Mouse (Mus musculus): ENCODE data around the gene Xab2. TPM values are rescaled to one million over a fixed set of nuclear protein-coding genes. Genes with fewer than 3 reads are reported as not detected.

The Xab2 gene
- polyA plus RNA-seq, 1 experiment = 35.4 TPM

DNA sequence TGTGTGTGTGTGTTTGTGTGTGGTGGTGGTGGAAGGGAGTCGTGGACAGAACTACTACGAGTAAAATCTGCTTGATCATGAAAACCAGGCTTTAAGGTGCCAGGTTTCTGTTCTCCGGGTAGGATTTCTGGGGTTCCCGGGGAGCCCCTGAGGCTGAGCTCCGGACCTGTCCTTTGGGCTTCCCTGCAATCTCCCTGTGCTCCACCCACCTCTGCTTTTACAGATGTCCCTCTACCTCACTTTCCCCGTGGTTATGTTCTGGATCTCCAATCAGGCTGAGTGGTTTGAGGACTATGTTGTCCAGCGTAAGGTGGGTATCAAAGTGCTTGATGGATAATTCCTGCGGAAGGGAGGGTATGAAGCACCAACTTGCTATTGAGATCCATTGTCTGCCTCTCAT, 1.0 kb upstream of the Xab2 start:
- Histone ChIP-seq H3K4me3 (replicated peaks) (peak overlapping the region; percentile 98), H3K4me1 (peaks cover 50% of the 10 kb centered on the region), H3K9me3 (no peaks in the 10 kb centered on the region), H3K27me3 (replicated peaks) (no peaks in the 10 kb centered on the region), H3K36me3 (replicated peaks; ENCODE audit: low read length) (peaks cover 59% of the 10 kb centered on the region)
- TF ChIP-seq FLI1 (IDR thresholded peaks at IDR 0.05; ENCODE audit: low read length) (no peak), GATA1 (IDR thresholded peaks at IDR 0.05; ENCODE audit: borderline replicate concordance, low read length) (no peak)

DNA sequence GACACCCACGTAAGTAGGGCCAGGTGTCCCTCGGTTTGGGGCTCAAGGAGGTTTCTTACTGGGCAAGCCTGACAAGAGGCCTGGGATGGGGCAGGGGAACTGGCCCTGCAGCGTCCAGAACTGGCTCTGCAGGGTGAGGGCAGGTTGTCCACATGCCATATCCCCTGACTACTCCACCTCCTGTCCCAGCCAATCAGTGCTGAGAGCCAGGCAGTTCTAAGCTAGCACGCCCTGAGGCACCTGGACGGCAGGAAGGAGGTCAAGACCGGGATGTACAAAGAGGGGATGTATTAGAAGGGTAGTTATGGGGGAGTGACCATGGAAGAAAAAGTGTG, 11.3 kb downstream of the Xab2 start:
- Histone ChIP-seq H3K4me1 (peaks cover 41% of the 10 kb centered on the region), H3K27me3 (replicated peaks) (no peaks in the 10 kb centered on the region), H3K9me3 (no peaks in the 10 kb centered on the region), H3K4me3 (replicated peaks) (no peak overlapping the region), H3K36me3 (replicated peaks; ENCODE audit: low read length) (peaks cover 84% of the 10 kb centered on the region)
- TF ChIP-seq GATA1 (IDR thresholded peaks at IDR 0.05; ENCODE audit: borderline replicate concordance, low read length) (no peak), FLI1 (IDR thresholded peaks at IDR 0.05; ENCODE audit: low read length) (no peak)

DNA sequence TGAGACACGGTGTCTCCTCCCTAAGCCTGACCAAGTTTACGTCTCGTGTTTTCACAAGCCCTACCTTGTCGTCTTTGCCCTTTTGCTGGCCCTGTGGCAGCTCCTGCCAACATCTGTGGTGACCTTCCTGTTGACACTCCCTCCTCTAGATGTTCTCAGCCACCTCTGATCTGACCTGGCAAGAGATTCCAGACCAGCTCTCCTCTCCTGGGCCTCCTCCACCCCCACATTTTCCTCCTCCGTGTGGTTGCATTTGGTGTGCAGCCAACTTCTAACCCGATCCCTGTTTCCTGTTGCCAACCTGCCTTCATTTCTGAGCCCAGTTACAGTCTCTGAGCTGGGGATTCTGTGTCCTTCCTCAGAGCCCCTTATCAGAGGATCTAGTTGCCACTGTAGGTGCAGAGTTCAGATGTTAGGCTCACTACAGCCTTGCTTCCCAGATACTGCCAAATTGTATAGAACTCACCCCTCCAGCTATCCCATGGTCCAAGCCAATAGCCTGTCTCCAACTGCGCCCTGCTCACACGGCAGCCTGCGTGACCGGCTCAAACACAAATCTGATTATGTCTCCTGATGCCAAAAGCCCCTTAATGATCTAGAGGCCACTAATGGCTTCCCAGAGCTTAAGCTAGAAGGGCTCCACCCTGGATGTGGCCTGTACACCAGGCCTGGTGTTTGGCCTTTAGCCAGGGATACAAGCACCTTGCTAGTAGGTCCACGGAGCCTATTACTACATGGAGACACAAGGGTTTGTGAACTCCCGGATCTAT, 11.9 kb downstream of the Xab2 start:
- Histone ChIP-seq H3K4me3 (replicated peaks) (no peak overlapping the region), H3K36me3 (replicated peaks; ENCODE audit: low read length) (peaks cover 79% of the 10 kb centered on the region)
- TF ChIP-seq GATA1 (IDR thresholded peaks at IDR 0.05; ENCODE audit: borderline replicate concordance, low read length) (no peak), FLI1 (IDR thresholded peaks at IDR 0.05; ENCODE audit: low read length) (no peak)

DNA sequence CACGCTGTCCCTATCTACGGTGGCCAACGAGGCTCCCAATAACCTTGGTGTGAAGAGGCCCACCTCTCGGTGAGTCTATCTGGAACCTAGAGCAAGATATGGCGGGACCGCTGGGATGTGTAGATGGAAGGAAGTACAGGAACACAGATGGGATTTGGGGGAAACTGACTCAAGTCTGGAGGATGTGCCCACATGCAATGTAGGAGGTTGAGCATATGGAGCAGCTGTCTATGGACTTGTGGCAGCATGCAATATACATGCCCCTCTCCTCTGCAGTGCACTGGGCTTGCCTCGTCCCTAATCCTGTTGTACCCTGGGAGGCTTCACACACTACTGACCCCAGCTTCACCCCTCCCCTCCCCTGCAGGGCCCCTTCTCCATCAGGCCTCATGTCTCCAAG, 13.3 kb downstream of the Xab2 start:
- TF ChIP-seq GATA1 (IDR thresholded peaks at IDR 0.05; ENCODE audit: borderline replicate concordance, low read length) = no peak
- no peak for TF ChIP-seq FLI1 (IDR thresholded peaks at IDR 0.05; ENCODE audit: low read length)
- Histone ChIP-seq H3K9me3 (no peaks in the 10 kb centered on the region), H3K4me3 (replicated peaks) (peak overlapping the region; percentile 47), H3K4me1 (peaks cover 41% of the 10 kb centered on the region), H3K27me3 (replicated peaks) (peaks cover 14% of the 10 kb centered on the region), H3K36me3 (replicated peaks; ENCODE audit: low read length) (peaks cover 65% of the 10 kb centered on the region)

More for the DNA sequence above, 11.9 kb downstream of the Xab2 start:
- Histone ChIP-seq H3K9me3 (no peaks in the 10 kb centered on the region), H3K27me3 (replicated peaks) (peaks cover 4% of the 10 kb centered on the region), H3K4me1 (peaks cover 41% of the 10 kb centered on the region)

DNA sequence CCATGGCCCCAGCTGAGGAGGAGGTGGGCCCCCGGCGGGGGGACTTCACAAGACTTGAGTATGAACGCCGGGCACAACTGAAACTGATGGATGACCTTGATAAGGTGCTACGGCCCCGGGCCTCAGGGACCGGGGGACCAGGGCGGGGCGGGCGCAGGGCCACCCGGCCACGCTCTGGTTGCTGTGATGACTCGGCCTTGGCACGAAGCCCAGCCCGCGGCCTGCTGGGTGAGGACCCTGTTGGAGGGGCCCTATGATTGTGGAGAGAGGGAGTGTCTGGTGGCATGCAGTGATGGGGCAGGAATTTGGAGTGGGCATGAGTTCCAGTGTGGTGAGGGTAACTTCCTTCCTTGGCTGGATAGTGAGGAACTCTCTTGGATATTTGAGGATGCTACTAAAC, 14.5 kb downstream of the Xab2 start:
- Histone ChIP-seq H3K36me3 (replicated peaks; ENCODE audit: low read length) (peaks cover 52% of the 10 kb centered on the region), H3K9me3 (no peaks in the 10 kb centered on the region), H3K4me1 (peaks cover 41% of the 10 kb centered on the region), H3K4me3 (replicated peaks) (no peak overlapping the region), H3K27me3 (replicated peaks) (peaks cover 19% of the 10 kb centered on the region)
- no peak for TF ChIP-seq GATA1 (IDR thresholded peaks at IDR 0.05; ENCODE audit: borderline replicate concordance, low read length)
- TF ChIP-seq FLI1 (IDR thresholded peaks at IDR 0.05; ENCODE audit: low read length) = no peak

DNA sequence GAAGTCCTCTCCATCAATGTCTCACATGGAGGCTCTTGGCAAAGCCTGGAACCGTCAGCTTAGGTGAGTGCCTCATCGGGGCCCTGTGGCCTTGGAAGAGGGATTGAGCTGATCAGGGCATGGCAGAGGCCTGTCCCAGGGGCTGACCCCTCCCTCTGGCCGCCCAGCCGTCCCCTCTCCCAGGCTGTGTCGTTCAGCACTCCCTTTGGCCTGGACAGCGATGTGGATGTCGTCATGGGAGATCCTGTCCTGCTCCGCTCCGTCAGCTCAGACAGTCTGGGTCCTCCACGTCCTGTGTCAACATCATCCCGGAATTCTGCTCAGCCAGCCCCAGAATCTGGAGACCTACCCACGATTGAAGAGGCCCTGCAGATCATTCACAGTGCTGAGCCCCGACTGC, 17.7 kb downstream of the Xab2 start:
- H3K9me3 ChIP-seq = no peaks in the 10 kb centered on the region
- peaks cover 21% of the 10 kb centered on the region for H3K36me3 ChIP-seq (replicated peaks; ENCODE audit: low read length)
- no peak overlapping the region for H3K4me3 ChIP-seq (replicated peaks)
- H3K27me3 ChIP-seq (replicated peaks) = peaks cover 33% of the 10 kb centered on the region
- no peak for TF ChIP-seq GATA1 (IDR thresholded peaks at IDR 0.05; ENCODE audit: borderline replicate concordance, low read length)
- H3K4me1 ChIP-seq = peaks cover 28% of the 10 kb centered on the region

DNA sequence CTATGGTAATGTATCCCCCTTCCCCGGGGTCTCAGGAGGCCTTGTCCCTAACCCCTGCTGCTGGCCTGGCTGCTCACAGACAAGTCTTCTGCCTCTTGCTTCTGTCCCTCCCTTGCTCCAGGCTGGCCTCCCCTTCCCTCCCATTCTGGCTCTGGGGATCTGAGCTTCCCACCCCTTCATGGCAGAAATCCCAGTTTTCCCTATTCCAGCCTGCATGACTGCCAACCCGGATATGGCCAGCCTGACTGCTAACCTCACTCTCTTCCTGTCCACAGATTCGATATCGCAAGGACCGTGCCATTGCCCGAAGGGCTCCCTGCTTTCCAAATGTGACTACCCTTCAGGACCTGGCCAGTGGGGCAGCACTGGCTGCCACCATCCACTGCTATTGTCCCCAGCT, 20.7 kb downstream of the Xab2 start:
- H3K9me3 ChIP-seq = no peaks in the 10 kb centered on the region
- H3K27me3 ChIP-seq (replicated peaks) = peaks cover 44% of the 10 kb centered on the region
- H3K4me1 ChIP-seq = peaks cover 14% of the 10 kb centered on the region
- H3K4me3 ChIP-seq (replicated peaks) = no peak overlapping the region
- H3K36me3 ChIP-seq (replicated peaks; ENCODE audit: low read length) = no peaks in the 10 kb centered on the region
- no peak for TF ChIP-seq GATA1 (IDR thresholded peaks at IDR 0.05; ENCODE audit: borderline replicate concordance, low read length)
- no peak for TF ChIP-seq FLI1 (IDR thresholded peaks at IDR 0.05; ENCODE audit: low read length)

DNA sequence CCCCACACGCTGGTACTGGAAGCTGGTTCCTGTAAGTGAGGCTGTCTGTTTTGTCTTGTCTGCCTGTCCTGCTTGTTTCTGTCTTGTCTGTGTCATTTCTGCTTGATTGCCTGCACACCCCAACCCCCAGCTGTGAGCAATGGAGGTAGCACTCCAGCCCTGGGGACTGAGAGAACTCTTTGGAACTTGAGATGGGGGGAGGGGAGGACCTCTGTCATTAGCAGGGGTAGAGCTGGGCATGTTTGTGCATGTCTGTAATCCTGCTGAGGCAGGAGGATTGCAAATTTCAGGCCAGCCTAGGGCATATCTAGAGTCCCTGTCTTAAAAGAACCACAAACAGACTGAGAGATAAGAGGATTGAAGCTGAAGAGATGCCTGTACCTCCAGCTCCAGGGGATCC, 21.9 kb downstream of the Xab2 start:
- H3K4me1 ChIP-seq = peaks cover 14% of the 10 kb centered on the region
- no peaks in the 10 kb centered on the region for H3K9me3 ChIP-seq
- no peaks in the 10 kb centered on the region for H3K36me3 ChIP-seq (replicated peaks; ENCODE audit: low read length)
- H3K4me3 ChIP-seq (replicated peaks) = no peak overlapping the region
- TF ChIP-seq GATA1 (IDR thresholded peaks at IDR 0.05; ENCODE audit: borderline replicate concordance, low read length) (no peak), FLI1 (IDR thresholded peaks at IDR 0.05; ENCODE audit: low read length) (no peak)
- H3K27me3 ChIP-seq (replicated peaks) = peaks cover 41% of the 10 kb centered on the region

DNA sequence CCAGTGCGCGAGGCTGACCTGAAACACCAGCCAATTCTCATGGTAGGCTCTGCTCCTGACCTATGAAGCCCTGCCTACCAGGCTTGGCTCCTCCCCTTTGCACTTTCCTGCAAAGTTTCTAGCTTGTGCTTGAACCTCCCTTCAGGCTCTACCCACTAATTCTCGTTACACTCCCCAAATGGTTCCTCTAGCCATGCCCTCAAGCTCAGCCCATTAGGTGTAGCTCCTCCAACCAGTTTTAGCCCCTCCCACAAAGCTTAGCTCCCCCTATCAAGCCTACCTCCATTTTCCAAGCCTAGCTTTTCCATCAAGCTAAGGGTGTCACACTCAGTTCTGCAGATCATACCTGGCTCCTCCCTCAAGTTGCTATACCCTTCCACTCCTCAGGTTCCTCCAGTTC, 23.1 kb downstream of the Xab2 start:
- Histone ChIP-seq H3K4me3 (replicated peaks) (no peak overlapping the region), H3K27me3 (replicated peaks) (peaks cover 40% of the 10 kb centered on the region), H3K9me3 (no peaks in the 10 kb centered on the region), H3K4me1 (peaks cover 22% of the 10 kb centered on the region), H3K36me3 (replicated peaks; ENCODE audit: low read length) (no peaks in the 10 kb centered on the region)
- TF ChIP-seq GATA1 (IDR thresholded peaks at IDR 0.05; ENCODE audit: borderline replicate concordance, low read length) = no peak
- TF ChIP-seq FLI1 (IDR thresholded peaks at IDR 0.05; ENCODE audit: low read length) = no peak

DNA sequence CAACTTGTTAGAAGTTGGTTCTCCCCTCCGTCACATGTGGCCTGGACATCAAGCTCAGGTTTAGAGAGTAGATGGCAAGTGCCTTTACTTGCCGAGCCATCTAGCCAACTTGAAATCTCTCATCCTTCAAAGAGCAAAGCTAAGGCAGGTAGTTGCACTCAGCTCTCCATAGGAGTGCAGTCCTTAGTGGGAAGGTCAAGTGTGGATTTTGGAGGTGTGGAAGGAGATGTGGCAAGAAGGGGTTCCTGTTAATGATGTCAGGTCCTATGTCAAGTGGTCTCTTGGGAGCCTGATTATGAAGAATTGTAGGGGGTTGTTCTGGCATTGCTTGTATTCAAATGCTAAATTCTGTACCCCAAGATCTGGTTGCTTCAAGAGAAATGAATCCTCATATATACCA, 26.6 kb downstream of the Xab2 start:
- H3K36me3 ChIP-seq (replicated peaks; ENCODE audit: low read length) = no peaks in the 10 kb centered on the region
- no peak for TF ChIP-seq FLI1 (IDR thresholded peaks at IDR 0.05; ENCODE audit: low read length)
- no peaks in the 10 kb centered on the region for H3K9me3 ChIP-seq
- H3K27me3 ChIP-seq (replicated peaks) = peaks cover 33% of the 10 kb centered on the region
- H3K4me3 ChIP-seq (replicated peaks) = no peak overlapping the region
- H3K4me1 ChIP-seq = peaks cover 26% of the 10 kb centered on the region

DNA sequence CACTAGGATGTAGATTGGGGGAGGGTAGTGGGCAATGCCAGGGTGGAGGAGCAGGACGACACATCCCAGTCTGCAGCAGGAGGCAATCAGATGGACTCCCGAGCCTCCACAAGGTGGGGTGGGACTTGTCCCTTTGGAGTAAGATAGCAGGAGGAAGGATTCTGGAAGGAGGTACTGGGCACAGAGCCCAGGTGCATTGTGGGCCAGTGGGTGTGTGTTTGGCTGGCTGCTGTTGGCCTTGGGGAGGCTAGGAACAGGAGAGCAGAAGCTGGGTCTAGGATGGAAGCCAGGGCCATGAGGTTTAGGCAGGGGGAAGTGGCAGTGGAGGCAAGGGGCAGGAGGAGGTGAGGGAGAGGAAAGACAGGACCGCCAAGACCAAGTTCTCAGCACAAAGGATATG, 27.6 kb downstream of the Xab2 start:
- Histone ChIP-seq H3K27me3 (replicated peaks) (peaks cover 29% of the 10 kb centered on the region), H3K4me1 (peaks cover 17% of the 10 kb centered on the region)
- TF ChIP-seq GATA1 (IDR thresholded peaks at IDR 0.05; ENCODE audit: borderline replicate concordance, low read length) = no peak
- TF ChIP-seq FLI1 (IDR thresholded peaks at IDR 0.05; ENCODE audit: low read length) = no peak

More for the DNA sequence above, 27.6 kb downstream of the Xab2 start:
- Histone ChIP-seq H3K9me3 (no peaks in the 10 kb centered on the region), H3K36me3 (replicated peaks; ENCODE audit: low read length) (no peaks in the 10 kb centered on the region), H3K4me3 (replicated peaks) (no peak overlapping the region)

All from megakaryocyte, embryonic 14.5 days (primary cell).